Mouse (Mus musculus) thymus, postnatal 10 days (tissue): ENCODE data around the gene Ythdf2.
"Not testable (repeated sequence)": the region's sequence is repeated elsewhere in the genome, so short reads cannot be mapped to it uniquely, and the experiment has no call there.

Experiments used
- DNase-seq, 2 experiments: peaks; one replicate each; pipeline ENCODE4 v3.0.0; 2021; ENCODE audit warnings: low spot score in 2 of 2

Ythdf2 gene

GRCm38 (mm10) chr4:132211953-132212734, at the start of gene Ythdf2:
Gene Ythdf2 (minus strand): TSS chr4:132212303.
- peak; percentile 96 to 99 for DNase-seq

- DNase-seq, result peak; percentile 39 to 44
Measured at GRCm38 (mm10) chr4:132260404-132261379, 48.6 kb upstream of the Ythdf2 start.

GRCm38 (mm10) chr4:132259248-132259647, 47.1 kb upstream of the Ythdf2 start:
- DNase-seq, result no peak

GRCm38 (mm10) chr4:132256384-132256783, 44.3 kb upstream of the Ythdf2 start:
- DNase-seq, result no peak

- DNase-seq, result no peak
Measured at GRCm38 (mm10) chr4:132254986-132255385, 42.9 kb upstream of the Ythdf2 start.

- no peak for DNase-seq
Measured at GRCm38 (mm10) chr4:132253622-132254021, 41.5 kb upstream of the Ythdf2 start.

GRCm38 (mm10) chr4:132253128-132253527, 41.0 kb upstream of the Ythdf2 start:
- DNase-seq, result no peak

GRCm38 (mm10) chr4:132251596-132251995, 39.5 kb upstream of the Ythdf2 start:
- DNase-seq, result no peak

GRCm38 (mm10) chr4:132247451-132247997, 35.4 kb upstream of the Ythdf2 start:
- no peak for DNase-seq

GRCm38 (mm10) chr4:132245643-132246042, 33.5 kb upstream of the Ythdf2 start:
- peak in 1 of 2 experiments; percentile 8 for DNase-seq

GRCm38 (mm10) chr4:132241208-132241607, 29.1 kb upstream of the Ythdf2 start:
- no peak for DNase-seq

- no peak for DNase-seq
Measured at GRCm38 (mm10) chr4:132240367-132240766, 28.3 kb upstream of the Ythdf2 start.

GRCm38 (mm10) chr4:132238356-132238755, 26.3 kb upstream of the Ythdf2 start:
- no peak for DNase-seq

- no peak for DNase-seq
Measured at GRCm38 (mm10) chr4:132234710-132235109, 22.6 kb upstream of the Ythdf2 start.

GRCm38 (mm10) chr4:132230422-132230821, 18.3 kb upstream of the Ythdf2 start:
- DNase-seq, result no peak

GRCm38 (mm10) chr4:132222001-132222400, 9.9 kb upstream of the Ythdf2 start:
- not testable (repeated sequence) for DNase-seq

- DNase-seq, result not testable (repeated sequence)
Measured at GRCm38 (mm10) chr4:132218439-132218838, 6.3 kb upstream of the Ythdf2 start.

- DNase-seq, result no peak
Measured at GRCm38 (mm10) chr4:132217781-132218180, 5.7 kb upstream of the Ythdf2 start.

GRCm38 (mm10) chr4:132216602-132217001, 4.5 kb upstream of the Ythdf2 start:
- DNase-seq, result no peak

- no peak for DNase-seq
Measured at GRCm38 (mm10) chr4:132214847-132215246, 2.7 kb upstream of the Ythdf2 start.

- DNase-seq, result peak; percentile 15 to 36
Measured at GRCm38 (mm10) chr4:132211091-132211942, 786 bp downstream of the Ythdf2 start.
